Mouse (Mus musculus) mesoderm, embryonic 11.5 days (tissue): ENCODE data around the gene Spata1.
A peak's percentile ranks its signal among the peaks of the same experiment; 100 is the strongest.
"Not testable (repeated sequence)": the region's sequence is repeated elsewhere in the genome, so short reads cannot be mapped to it uniquely, and the experiment has no call there.

Experiments
- DNase-seq: peaks from one replicate; pipeline ENCODE4 v3.0.0-alpha.2; 2012; ENCODE audit warnings: low read depth, low spot score

Gene Spata1

DNA sequence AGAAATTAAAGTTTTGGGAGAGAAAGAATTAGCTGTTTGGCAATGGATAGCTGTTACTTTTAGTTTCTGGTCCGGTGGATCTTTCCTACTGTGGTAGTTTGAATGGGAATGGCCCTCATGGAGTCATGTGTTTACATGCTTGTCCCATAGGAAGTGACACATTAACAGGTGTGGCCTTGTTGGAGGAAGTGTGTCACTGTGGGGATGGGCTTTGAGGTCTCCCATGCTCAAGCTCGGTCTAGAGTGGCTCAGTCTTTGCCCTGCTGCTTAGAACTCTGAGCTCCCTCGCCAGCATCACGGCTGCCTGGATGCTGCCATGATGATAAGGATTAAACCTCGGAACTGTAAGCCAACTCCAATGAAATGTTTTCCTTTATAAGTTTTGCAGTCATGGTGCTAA lies 48.2 kb downstream of the Spata1 start:
- DNase-seq, result no peak

DNA sequence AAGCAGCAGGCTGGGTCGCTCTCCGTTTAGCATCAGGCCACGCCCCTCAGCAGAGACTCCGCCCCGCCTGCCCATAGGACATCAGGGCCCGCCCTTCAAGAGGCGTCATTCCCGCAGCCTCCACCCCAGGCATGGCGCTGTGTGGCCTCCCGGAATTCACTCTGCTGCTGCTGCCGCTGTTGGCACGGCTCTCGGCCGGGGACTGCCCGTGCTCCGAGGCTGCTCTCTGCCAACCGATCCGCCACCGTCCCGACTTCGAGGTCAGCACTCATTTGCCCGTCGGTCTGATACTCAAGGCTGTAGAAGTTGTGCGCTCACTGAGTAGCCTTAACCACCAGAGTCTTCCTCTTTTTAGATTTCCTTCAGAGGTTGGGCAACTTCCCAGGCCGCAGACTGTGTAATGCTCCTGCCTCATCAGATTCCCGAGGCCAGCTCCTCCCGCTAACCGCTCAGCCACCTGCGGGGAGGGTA lies 49.1 kb downstream of the Spata1 start:
- DNase-seq, result peak; percentile 95

DNA sequence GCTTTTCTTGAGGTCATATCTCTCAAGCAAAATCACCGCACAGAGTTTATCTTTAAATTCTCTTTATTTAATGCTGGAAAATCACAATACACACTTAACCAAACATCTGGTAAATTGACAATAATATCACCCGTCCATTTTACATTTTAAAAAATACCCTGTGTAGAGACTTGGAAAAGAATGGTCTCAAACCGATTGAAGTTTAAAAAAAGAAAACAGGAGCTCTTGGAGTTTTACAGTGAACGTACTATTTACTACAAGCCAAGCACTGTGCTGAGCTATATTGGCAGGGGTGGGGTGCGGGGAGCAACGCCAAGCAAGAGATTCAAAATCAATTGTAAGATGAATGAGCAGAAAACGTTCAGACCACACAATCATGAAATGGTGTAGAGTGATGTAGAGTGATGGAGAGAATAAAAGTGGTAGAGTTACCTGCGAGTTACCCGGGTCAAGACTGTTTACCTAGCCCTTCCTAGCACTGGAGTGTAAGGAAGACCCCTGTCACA lies 49.8 kb downstream of the Spata1 start, which contains the start of gene Ctbs:
Ctbs (plus strand) TSS at position 51 of the 506 bp plus-strand sequence.
- DNase-seq, result no peak

DNA sequence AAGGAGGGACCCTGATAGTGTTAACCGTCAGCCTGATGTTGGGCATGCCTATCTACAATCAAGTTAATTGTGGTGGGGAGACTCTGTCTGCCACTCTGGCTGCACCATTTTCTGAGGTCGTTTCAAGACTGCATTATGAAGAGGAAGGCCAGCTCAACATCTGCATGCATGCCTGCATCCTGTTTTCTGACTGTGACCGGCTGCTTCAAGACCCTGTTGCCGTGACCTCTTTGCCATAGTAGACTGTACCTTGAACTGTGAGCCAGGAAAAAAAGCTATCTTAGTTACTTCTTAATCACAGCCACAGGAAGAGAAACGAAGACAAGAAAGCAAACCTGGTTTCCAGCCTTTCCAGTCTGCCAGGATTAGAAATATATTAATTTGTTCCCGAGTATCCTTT lies 50.6 kb downstream of the Spata1 start:
- no peak for DNase-seq

GRCm38 (mm10) chr3:146448372-146448771 lies 51.2 kb downstream of the Spata1 start:
- no peak for DNase-seq

DNA sequence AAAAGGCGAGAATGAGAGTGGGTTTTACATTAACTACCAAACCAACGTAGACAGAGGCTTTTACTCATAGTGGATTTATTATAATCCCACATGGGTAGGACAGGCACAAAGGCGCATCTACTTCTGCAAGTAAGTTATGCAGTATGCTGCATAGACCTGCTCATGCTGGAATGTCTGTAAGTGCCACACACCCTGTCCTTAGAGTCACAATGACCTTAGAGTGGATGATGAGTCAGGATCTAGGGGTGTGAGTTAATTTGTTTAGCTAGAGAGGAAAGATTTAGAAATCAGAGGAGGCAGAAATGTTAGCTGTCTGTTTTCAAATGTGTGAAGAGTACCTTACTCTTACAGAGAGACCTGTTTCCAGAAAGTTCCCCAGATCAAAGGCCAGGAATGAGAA lies 52.0 kb downstream of the Spata1 start:
- no peak for DNase-seq

- no peak for DNase-seq
These were observed 52.4 kb downstream of the Spata1 start for GRCm38 (mm10) chr3:146447156-146447555.

DNA sequence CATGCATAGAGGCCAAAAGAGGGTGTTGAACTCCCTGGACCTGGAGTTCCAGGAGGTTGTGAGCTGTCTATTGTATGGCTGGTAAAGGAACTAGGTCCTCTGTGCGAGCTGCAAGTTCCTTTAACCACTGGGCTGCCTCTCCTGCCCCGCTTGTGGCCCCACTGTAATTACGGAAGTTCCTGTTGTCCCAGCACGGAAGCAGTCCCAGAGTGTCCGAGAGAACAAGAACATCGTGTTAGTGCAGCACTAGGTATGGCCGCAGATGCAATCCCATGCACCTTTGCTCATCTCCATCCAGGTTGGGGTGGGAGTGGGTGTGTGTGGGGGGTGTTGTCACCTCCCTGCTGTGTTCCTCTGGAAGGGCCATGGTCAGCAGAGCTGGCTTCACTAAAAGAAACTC lies 54.7 kb downstream of the Spata1 start:
- no peak for DNase-seq

DNA sequence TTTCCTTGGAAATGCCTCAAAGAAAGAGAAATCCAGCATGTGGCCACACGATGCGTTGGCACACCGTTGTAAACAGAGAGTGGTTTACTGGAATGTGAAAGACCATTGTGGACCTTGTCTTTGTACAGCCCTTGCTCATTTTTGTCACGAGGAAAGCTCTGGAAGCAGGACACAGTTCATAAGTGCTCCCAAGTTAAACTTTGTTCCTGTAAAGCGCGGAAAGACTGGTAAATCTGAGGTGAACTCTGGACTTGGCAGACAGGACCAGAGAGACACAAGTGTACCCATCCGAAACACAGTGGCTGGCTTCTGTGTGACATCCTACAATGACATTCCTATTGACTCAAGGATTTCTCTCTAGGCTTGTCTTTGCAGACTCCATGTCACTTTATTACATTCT lies 56.2 kb downstream of the Spata1 start:
- DNase-seq, result no peak

DNA sequence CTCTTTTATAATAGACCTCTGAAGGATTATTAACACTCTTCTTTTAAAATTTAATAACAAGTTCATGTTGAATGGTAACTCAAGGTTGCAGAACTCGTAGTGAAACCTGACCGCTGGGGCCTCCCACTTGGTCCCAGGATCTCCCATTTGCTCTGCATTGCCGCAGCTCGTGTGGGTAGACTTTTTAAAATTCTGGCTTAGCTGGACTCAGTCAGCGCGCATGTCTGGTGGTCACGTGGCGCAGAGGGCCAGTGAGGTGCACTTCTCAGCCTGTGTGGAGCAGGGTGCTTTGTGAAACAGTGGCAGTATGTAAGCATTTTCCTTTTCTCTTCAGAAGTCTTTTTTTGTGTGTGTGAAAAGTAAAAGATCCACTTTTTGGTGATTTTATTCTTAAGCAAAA lies 56.6 kb downstream of the Spata1 start:
- DNase-seq, result no peak

GRCm38 (mm10) chr3:146442484-146442883 lies 57.1 kb downstream of the Spata1 start:
- no peak for DNase-seq

GRCm38 (mm10) chr3:146440422-146440821 lies 59.1 kb downstream of the Spata1 start:
- no peak for DNase-seq

GRCm38 (mm10) chr3:146440011-146440410 lies 59.5 kb downstream of the Spata1 start:
- DNase-seq, result no peak

DNA sequence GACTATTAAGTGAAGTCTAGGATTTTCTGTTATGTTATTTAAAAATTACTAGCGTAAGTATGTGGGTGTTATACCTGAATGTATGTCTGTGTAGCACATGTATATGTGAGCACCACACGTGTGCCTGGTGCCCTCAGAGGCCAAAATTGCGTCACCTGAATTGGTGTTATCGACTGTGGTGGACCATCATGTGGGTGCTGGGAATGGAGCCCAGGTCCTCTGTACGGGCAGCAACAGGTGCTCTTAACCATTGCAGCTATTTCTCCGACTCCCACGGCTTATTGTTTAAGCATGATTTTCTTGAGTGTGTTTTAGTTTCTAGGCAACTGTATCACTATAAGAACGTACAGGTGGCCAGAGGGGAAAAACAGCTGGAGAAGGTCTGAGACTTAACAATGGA lies 63.4 kb downstream of the Spata1 start:
- DNase-seq, result no peak

GRCm38 (mm10) chr3:146435533-146435932 lies 64.0 kb downstream of the Spata1 start:
- DNase-seq, result no peak

DNA sequence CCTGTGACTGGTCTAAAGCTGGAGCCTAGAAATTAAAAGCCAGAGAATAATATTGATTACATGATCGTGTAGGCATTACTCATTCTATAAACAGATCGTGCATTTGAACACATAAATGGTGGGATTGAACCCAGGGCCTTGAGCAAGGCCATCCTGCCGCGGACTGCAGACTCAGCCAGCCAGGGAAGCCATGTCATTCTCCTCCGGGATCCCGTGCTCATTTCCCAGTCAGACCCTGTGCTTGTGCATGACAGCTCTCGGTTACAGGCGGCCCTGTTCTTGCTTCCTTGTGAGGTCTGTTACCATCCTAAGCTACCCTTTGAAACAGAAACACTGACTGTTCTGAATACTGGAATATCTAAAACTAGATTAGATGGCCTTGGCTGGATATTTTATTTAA lies 64.9 kb downstream of the Spata1 start:
- no peak for DNase-seq

DNA sequence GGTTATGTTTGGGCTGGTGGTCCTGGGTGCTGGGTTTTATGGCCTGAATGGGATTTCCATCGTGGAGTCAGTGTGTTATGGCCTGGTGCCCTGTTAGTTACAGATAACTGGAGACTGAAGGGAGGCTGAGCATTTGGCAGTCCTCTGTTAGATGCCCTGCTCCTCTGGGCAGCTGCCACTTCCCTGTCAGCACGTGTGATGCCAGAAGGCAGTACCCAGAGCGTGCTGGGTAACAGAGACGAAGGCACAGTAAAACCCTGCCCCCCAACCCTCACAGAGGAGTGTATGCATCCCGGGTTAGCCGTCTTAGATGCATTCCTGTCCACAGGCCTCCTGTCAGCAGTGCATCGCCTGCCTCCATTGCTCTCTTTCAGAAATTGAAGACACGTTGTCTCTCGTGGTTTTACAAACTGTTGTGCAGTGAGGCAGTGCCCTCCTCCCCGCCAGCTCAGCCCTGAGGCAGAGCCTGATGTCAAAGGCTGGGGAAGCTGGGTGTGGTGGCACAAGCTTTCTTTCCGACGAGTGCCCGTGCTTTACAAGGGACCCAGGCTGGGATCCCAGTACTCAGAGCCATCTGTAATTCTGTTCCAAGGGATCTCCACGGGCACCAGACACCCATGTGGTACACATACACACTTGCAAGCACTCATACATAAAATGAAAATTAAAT lies 65.7 kb downstream of the Spata1 start:
- DNase-seq, result no peak

DNA sequence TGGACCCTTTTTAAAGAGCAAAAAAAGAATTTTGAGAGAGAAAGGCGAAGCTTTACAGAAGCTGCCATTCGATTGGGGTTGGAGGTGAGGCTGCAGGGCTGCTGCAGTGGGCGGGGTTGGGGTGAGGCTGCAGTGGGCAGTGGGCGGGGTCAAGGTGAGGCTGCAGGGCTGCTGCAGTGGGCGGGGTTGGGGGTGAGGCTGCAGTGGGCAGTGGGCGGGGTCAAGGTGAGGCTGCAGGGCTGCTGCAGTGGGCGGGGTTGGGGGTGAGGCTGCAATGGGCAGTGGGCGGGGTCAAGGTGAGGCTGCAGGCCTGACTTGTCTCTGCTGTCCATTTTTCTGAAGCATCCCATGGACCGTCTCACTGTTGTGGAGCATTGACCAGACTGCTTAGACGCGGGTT lies 66.5 kb downstream of the Spata1 start:
- not testable (repeated sequence) for DNase-seq

DNA sequence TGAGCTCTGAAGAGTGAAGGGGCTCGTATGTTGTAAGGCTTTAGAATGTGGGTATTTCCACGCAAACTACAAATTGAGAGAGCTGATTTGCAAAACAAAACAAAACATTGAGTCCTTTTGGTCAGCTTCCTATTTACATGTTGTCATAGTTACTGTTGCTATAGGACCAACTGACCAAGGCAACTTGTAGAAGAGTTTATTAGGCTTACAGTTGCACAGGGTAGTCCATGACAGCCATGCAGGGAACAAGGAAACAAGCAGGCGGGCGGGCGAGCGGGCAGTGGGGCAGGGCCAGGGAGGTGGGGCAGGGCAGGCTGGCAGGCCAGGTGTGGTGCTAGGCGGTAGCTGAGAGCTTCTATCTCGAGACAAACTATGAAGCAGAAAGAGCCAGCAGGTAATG lies 73.1 kb downstream of the Spata1 start:
- no peak for DNase-seq

GRCm38 (mm10) chr3:146425902-146426301 lies 73.7 kb downstream of the Spata1 start:
- DNase-seq, result no peak

GRCm38 (mm10) chr3:146424306-146424900 lies 75.2 kb downstream of the Spata1 start:
- no peak for DNase-seq

GRCm38 (mm10) chr3:146423710-146424109 lies 75.8 kb downstream of the Spata1 start:
- DNase-seq, result no peak

DNA sequence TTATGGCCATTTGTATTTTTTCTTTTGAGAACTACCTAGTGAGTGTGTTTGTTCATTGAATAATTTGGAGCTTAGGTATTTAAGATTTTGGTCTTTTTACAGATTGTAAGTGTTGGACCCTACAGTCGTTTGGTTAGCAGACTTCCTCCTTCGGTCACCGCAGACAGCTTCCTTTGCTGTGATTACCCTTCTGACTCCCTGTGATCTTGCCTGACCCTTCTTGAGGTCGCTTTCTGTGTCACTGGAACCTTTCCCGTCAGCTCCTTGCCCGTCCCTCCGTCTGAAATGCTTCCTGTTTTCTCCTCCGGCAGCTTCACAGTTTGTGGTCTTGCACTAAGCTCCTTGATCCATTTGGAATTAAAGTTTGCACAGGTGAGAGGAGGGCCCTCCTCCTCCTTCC lies 77.8 kb downstream of the Spata1 start:
- no peak for DNase-seq
